Mouse (Mus musculus) midbrain, embryonic 13.5 days (tissue): ENCODE data around the gene Gdf15. TPM values are rescaled to one million over a fixed set of nuclear protein-coding genes. Genes with fewer than 3 reads are reported as not detected.
"Not testable (repeated sequence)": the region's sequence is repeated elsewhere in the genome, so short reads cannot be mapped to it uniquely, and the experiment has no call there.

Experiments
- ATAC-seq: fragments of 200-750 bp; cut with Nextera tagmentation; 2 replicates; pipeline ENCODE4 v1.8.0; 2017; ENCODE audit warnings: mild to moderate bottlenecking, moderate TSS enrichment, moderate library complexity
- H3K27ac ChIP-seq: fragments of 300-500 bp; sonication (generic); 2 replicates; pipeline ENCODE4 v1.5.1; 2015; ENCODE audit warnings: inconsistent platforms, mild to moderate bottlenecking, moderate library complexity
- H3K27me3 ChIP-seq: fragments of 300-500 bp; sonication (generic); 2 replicates; pipeline ENCODE4 v1.6.1; 2015; ENCODE audit warnings: mild to moderate bottlenecking, inconsistent platforms
- H3K36me3 ChIP-seq: fragments of 300-500 bp; sonication (generic); 2 replicates; pipeline ENCODE4 v1.6.1; 2015; ENCODE audit warnings: mild to moderate bottlenecking, inconsistent platforms
- H3K4me1 ChIP-seq: fragments of 300-500 bp; sonication (generic); replicated peaks from 2 replicates; pipeline ENCODE4 v1.6.1; 2015; ENCODE audit warnings: inconsistent platforms
- H3K4me2 ChIP-seq: fragments of 300-500 bp; sonication (generic); replicated peaks from 2 replicates; pipeline ENCODE4 v1.6.1; 2015; ENCODE audit warnings: moderate library complexity, mild to moderate bottlenecking, inconsistent platforms
- H3K4me3 ChIP-seq: fragments of 300-500 bp; sonication (generic); replicated peaks from 2 replicates; pipeline ENCODE4 v1.5.1; 2015; ENCODE audit warnings: mild to moderate bottlenecking, inconsistent platforms
- H3K9ac ChIP-seq: fragments of 300-500 bp; sonication (generic); replicated peaks from 2 replicates; pipeline ENCODE4 v1.6.1; 2015; ENCODE audit warnings: mild to moderate bottlenecking, inconsistent platforms
- H3K9me3 ChIP-seq: fragments of 300-500 bp; sonication (generic); 2 replicates; pipeline ENCODE4 v1.6.1; 2016; ENCODE audit warnings: mild to moderate bottlenecking, inconsistent platforms
- WGBS: fragments of 180-500 bp; shearing (Covaris S2); methylation state at CpG from one replicate; pipeline ENCODE4 v1.1.7; 2015; 5-methylcytosine and 5-hydroxymethylcytosine counted together
- polyA plus RNA-seq: library from polyadenylated mRNA; unstranded; fragments of >200 nt; fragmentation: Nextera tagmentation; extraction: Ambion mirVana; gene quantifications from 2 replicates; pipeline ENCODE4 v1.2.1, GENCODE M21; 2015

Gdf15 gene
- polyA plus RNA-seq, 1 experiment from 2014 or later, result 0.30 TPM

DNA sequence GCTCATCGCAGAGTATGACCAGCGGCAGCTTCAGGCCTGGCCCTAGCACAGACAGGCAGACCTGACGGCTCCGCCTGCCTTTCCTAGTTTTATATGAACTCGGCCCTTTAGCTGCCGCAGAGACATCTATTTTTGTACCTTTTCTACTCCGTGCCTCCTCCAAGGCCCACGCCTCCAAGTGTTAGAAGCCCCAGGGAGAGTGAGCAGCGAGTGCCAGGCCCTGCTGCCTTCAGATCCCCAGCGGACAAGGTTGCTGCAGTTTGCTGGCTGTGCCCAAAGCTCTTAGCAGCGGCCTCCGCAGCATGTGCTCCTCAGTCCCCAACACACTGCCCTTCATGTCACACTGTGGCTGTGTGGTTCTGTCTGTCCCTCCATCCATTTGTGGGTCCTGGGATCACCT, 40.7 kb downstream of the Gdf15 start:
- H3K36me3 ChIP-seq, result peaks cover 64% of the 10 kb centered on the region
- no peaks in the 10 kb centered on the region for H3K9me3 ChIP-seq
- H3K27me3 ChIP-seq, result peaks cover 15% of the 10 kb centered on the region
- no peak overlapping the region for H3K27ac ChIP-seq
- H3K9ac ChIP-seq, result no peak overlapping the region
- peaks cover 32% of the 10 kb centered on the region for H3K4me1 ChIP-seq
- H3K4me2 ChIP-seq, result no peak overlapping the region
- no peak overlapping the region for H3K4me3 ChIP-seq
- ATAC-seq, result no peak
- WGBS, result 90% methylated on average over 12 of the region's 12 CpGs

- not testable (repeated sequence) for H3K9me3 ChIP-seq, H3K9ac ChIP-seq, H3K4me1 ChIP-seq, H3K27ac ChIP-seq, H3K4me2 ChIP-seq, H3K27me3 ChIP-seq, ATAC-seq, H3K4me3 ChIP-seq
- H3K36me3 ChIP-seq, result peaks cover 91% of the 10 kb centered on the region
- WGBS, result 97% methylated on average over 4 of the region's 4 CpGs
Observed at GRCm38 (mm10) chr8:70587955-70588354, 44.3 kb downstream of the Gdf15 start.

DNA sequence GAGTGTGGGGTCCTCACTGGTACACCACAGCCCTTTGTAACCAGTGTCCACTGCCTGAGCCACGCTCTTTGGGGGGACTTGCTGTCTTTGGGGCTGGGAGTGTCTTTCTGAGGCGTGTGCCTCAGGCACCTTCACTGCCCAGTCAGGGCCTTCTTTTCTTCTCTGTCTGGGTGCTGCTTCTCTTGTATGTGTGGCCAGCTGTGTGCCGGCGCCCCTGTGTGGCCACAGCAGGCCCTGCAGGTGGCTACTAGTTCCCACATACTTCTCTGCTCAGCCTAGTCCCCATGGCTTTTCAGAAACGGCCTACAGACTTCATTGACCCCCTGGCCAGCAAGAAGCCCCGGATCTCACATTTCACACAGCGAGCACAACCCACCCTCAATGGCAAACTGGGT, 47.0 kb downstream of the Gdf15 start:
- H3K27me3 ChIP-seq, result no peaks in the 10 kb centered on the region
- WGBS, result 40% methylated on average over 7 of the region's 7 CpGs
- peak; percentile 63 for ATAC-seq
- H3K27ac ChIP-seq, result 0 out of 2 replicates have a peak overlapping the region, but pooled peaks have one; percentile 30
- no peak overlapping the region for H3K4me3 ChIP-seq
- H3K4me1 ChIP-seq, result no peaks in the 10 kb centered on the region
- H3K9me3 ChIP-seq, result no peaks in the 10 kb centered on the region
- H3K36me3 ChIP-seq, result peaks cover 97% of the 10 kb centered on the region
- no peak overlapping the region for H3K9ac ChIP-seq
- H3K4me2 ChIP-seq, result no peak overlapping the region

DNA sequence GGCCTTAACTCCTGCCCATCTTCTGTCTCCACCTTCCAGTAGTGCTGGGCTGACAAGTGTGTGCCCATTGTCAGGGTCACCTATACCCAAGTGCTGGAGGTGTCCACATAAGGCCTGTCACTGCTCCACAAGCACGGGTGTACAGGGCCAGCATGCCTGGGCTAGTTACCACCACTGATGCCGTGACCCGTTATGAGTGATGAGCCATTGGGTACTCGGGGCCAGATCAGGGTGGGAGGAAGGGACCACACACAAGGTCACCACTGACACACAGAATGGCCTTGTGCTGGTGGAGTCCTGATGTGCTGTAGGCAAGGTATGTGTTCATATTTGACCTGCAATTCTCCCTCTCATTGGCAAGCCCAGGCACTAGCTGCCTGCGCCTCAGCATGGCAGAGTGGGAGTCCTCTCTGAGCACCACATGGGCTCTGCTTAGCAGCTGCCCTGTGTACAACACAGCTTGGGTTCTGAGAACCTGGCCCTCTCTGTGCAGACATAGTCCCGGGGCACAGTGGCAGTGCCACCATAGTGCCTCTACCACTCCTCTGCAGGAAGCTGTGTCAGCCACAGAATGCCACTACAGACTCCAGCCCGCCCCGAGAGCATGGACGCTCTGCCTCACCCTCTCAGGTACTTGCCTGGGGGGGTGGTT, 47.5 kb downstream of the Gdf15 start:
- Histone ChIP-seq H3K36me3 (peaks cover 95% of the 10 kb centered on the region), H3K4me1 (no peaks in the 10 kb centered on the region)
- WGBS, result 92% methylated on average over 9 of the region's 9 CpGs

GRCm38 (mm10) chr8:70583476-70584387, 48.5 kb downstream of the Gdf15 start:
- peaks cover 92% of the 10 kb centered on the region for H3K36me3 ChIP-seq
- H3K27ac ChIP-seq, result no peak overlapping the region
- no peak for ATAC-seq
- no peaks in the 10 kb centered on the region for H3K27me3 ChIP-seq
- H3K9ac ChIP-seq, result no peak overlapping the region
- H3K4me2 ChIP-seq, result no peak overlapping the region
- no peaks in the 10 kb centered on the region for H3K4me1 ChIP-seq
- no peaks in the 10 kb centered on the region for H3K9me3 ChIP-seq
- WGBS, result 90% methylated on average over 18 of the region's 18 CpGs
- no peak overlapping the region for H3K4me3 ChIP-seq

More for the DNA sequence above, 47.5 kb downstream of the Gdf15 start:
- Histone ChIP-seq H3K4me2 (no peak overlapping the region), H3K9ac (no peak overlapping the region), H3K4me3 (no peak overlapping the region), H3K27me3 (no peaks in the 10 kb centered on the region), H3K27ac (0 out of 2 replicates have a peak overlapping the region, but pooled peaks have one; percentile 30), H3K9me3 (no peaks in the 10 kb centered on the region)
- ATAC-seq, result peak; percentile 55

Other genes with a start within 250 kb of the Gdf15 start
- gene Crtc1, start 192.9 kb downstream of the Gdf15 start, polyA plus RNA-seq, result 33.9 and 36.1 TPM in 2 replicates
- gene Klhl26, start 155.5 kb downstream of the Gdf15 start, polyA plus RNA-seq, result 19.3 and 22.2 TPM in 2 replicates
- 60.6 and 61.5 TPM in 2 replicates for gene Tmem59l, start 145.1 kb downstream of the Gdf15 start, polyA plus RNA-seq
- 0.97 and 1.1 TPM in 2 replicates for gene Crlf1, start 139.3 kb downstream of the Gdf15 start, polyA plus RNA-seq
- gene Rex1bd, start 125.7 kb downstream of the Gdf15 start, polyA plus RNA-seq, result 152 and 155 TPM in 2 replicates
- 680 and 755 TPM in 2 replicates for gene Uba52, start 121.7 kb downstream of the Gdf15 start, polyA plus RNA-seq
- 370 and 392 TPM in 2 replicates for gene Fkbp8, start 104.7 kb downstream of the Gdf15 start, polyA plus RNA-seq
- gene Kxd1, start 104.5 kb downstream of the Gdf15 start, polyA plus RNA-seq, result 44.5 and 48.1 TPM in 2 replicates
- gene Ell, start 93.0 kb downstream of the Gdf15 start, polyA plus RNA-seq, result 17.8 and 18.0 TPM in 2 replicates
- gene Isyna1, start 38.1 kb downstream of the Gdf15 start, polyA plus RNA-seq, result 119 and 133 TPM in 2 replicates
- gene Ssbp4, start 23.6 kb downstream of the Gdf15 start, polyA plus RNA-seq, result 123 and 129 TPM in 2 replicates
- gene Lrrc25, start 16.3 kb downstream of the Gdf15 start, polyA plus RNA-seq, result 1.1 and 1.2 TPM in 2 replicates
- gene Pgpep1, start 27.9 kb upstream of the Gdf15 start, polyA plus RNA-seq, result 87.5 and 99.4 TPM in 2 replicates
- gene Lsm4, start 40.8 kb upstream of the Gdf15 start, polyA plus RNA-seq, result 176 and 201 TPM in 2 replicates
- 65.1 and 97.7 TPM in 2 replicates for gene Jund, start 66.5 kb upstream of the Gdf15 start, polyA plus RNA-seq
- 0.07 and 0.08 TPM in 2 replicates for gene Iqcn, start 71.0 kb upstream of the Gdf15 start, polyA plus RNA-seq
- not detected in 2 replicates for gene Gm3336, start 86.1 kb upstream of the Gdf15 start, polyA plus RNA-seq
- gene Pde4c, start 91.3 kb upstream of the Gdf15 start, polyA plus RNA-seq, result 0.15 and 0.28 TPM in 2 replicates
- 261 and 275 TPM in 2 replicates for gene Rab3a, start 122.2 kb upstream of the Gdf15 start, polyA plus RNA-seq
- gene Mpv17l2, start 128.5 kb upstream of the Gdf15 start, polyA plus RNA-seq, result 36.2 and 38.4 TPM in 2 replicates
- 78.9 and 87.2 TPM in 2 replicates for gene Pik3r2, start 144.3 kb upstream of the Gdf15 start, polyA plus RNA-seq
- gene Mast3, start 172.6 kb upstream of the Gdf15 start, polyA plus RNA-seq, result 14.6 and 18.3 TPM in 2 replicates
- gene Il12rb1, start 176.0 kb upstream of the Gdf15 start, polyA plus RNA-seq, result not detected in 2 replicates
- 7.7 and 10.5 TPM in 2 replicates for gene Arrdc2, start 207.3 kb upstream of the Gdf15 start, polyA plus RNA-seq
- 19.6 and 26.9 TPM in 2 replicates for gene Kcnn1, start 230.8 kb upstream of the Gdf15 start, polyA plus RNA-seq
- gene Ccdc124, start 241.5 kb upstream of the Gdf15 start, polyA plus RNA-seq, result 160 TPM in 2 replicates